Comparison of ENCODE assay signal across 9 mouse cellular contexts in the genomic region with DNA sequence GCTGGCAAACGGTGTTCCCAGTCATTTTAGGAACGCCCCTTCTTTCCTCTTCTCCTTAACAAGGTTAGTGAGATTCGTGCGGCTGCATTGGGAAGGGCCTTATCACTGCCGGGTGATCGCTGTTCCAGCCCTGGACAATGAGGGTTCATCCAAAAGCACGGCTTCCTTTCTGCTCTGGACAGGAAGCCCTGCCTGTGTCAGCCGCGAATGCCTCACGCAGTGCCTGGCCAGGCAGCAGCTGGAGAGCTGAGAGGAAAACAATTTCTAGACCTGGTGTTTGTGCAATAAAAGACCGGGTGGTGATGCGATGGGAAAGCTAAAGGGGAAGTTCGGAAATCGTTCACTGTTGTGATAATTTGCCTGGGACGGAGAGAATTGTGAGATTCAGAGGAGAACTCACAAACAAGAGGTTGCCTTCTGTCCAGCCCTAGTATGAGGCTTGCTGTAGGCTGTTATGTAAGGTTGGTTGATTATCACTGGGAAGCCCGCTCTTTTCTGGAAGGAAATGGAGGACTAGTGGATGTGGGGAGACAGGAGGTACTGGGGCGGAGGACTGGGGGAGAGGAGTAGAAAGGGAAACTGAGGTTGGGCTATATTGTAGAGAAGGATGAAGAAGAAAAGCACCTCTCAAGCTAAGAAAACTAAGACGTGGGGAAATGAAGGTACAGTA.
DNase-seq lines count a peak whose midpoint lies in the region; ATAC-seq and TF ChIP-seq lines count a peak whose summit lies in the region.
"Had no signal": no experiment of that assay in that cellular context is flagged by ENCODE, and none has a peak within 500 bp of the region (broad histone marks: within the 10 kb centered on the region; RNA-seq: fewer than 3 reads in every experiment).

No protein-coding gene starts in this region.

- no peaks in the 10 kb centered on the region for H3K9me3 ChIP-seq in heart, embryonic 10.5 days
- no peaks in the 10 kb centered on the region for H3K9me3 ChIP-seq in kidney, postnatal 0 days (replicated peaks; ENCODE audit: low read length)

- H3K36me3 ChIP-seq in heart, embryonic 10.5 days, result no peaks in the 10 kb centered on the region
- H3K36me3 ChIP-seq in kidney, postnatal 0 days (ENCODE audit: insufficient read depth, low read length), result no peaks in the 10 kb centered on the region

- peak overlapping the region; percentile 28; the same call in 1 of the 2 replicates for H3K4me2 ChIP-seq in kidney, postnatal 0 days (ENCODE audit: low read length)

- peak; percentile 45 for DNase-seq in gastrocnemius, adult 18-20 months (ENCODE audit: low spot score)
- DNase-seq in gastrocnemius, postnatal 4 days (ENCODE audit: low spot score in 2 of 2), result no peak
- no peak for DNase-seq in heart, embryonic 10.5 days (ENCODE audit: low spot score)
- DNase-seq in kidney, postnatal 0 days (ENCODE audit: low spot score), result peak; percentile 58
- DNase-seq in skeletal muscle tissue, adult 2 months (ENCODE audit: low read depth, low spot score), result peak; percentile 60
- no peak for DNase-seq in right cerebral cortex, postnatal 4 days
- DNase-seq: retina, postnatal 1 day had no signal

- 49% methylated on average over 18 of the region's 18 CpGs for WGBS in heart, embryonic 10.5 days
- WGBS in kidney, postnatal 0 days, result 52% methylated on average over 18 of the region's 18 CpGs

- no peak for ATAC-seq in kidney, postnatal 0 days (replicated peaks; ENCODE audit: low FRiP score, low read depth)
- ATAC-seq in megakaryocyte-erythroid progenitor cell, adult 5-6 weeks (replicated peaks; ENCODE audit: low FRiP score, low TSS enrichment, poor library complexity, severe bottlenecking), result no peak
- no peak for ATAC-seq in activated CD4-positive, CD25-positive, alpha-beta regulatory T cell, adult 4 months

- H3K27ac ChIP-seq in heart, embryonic 10.5 days, result peak overlapping the region; percentile 42
- peak overlapping the region; percentile 57 for H3K27ac ChIP-seq in kidney, postnatal 0 days

- TF ChIP-seq CTCF in kidney, postnatal 0 days (IDR thresholded peaks at IDR 0.05; ENCODE audit: low read depth), result no peak

- H3K4me1 ChIP-seq in heart, embryonic 10.5 days, result peaks cover 5% of the 10 kb centered on the region; the same call in 1 of the 2 replicates
- H3K4me1 ChIP-seq in kidney, postnatal 0 days (replicated peaks; ENCODE audit: insufficient read depth, low read length), result 0 out of 2 replicates have a peak, but pooled peaks cover 6% of the 10 kb centered on the region

- peak overlapping the region; percentile 38 for H3K4me3 ChIP-seq in heart, embryonic 10.5 days
- H3K4me3 ChIP-seq in kidney, postnatal 0 days (replicated peaks; ENCODE audit: low read depth, low read length), result no peak overlapping the region

- peaks cover 48% of the 10 kb centered on the region for H3K27me3 ChIP-seq in heart, embryonic 10.5 days (ENCODE audit: insufficient read depth, poor library complexity, severe bottlenecking)
- H3K27me3 ChIP-seq in kidney, postnatal 0 days (ENCODE audit: insufficient read depth, low read length), result no peaks in the 10 kb centered on the region

- H3K9ac ChIP-seq in kidney, postnatal 0 days (ENCODE audit: low read depth, low read length), result no peak overlapping the region

Comparison
In these comparisons a context has a peak if more than half of its experiments do, and no peak if none do; other contexts are left out.
1. DNase-seq: peak in gastrocnemius, adult 18-20 months (single experiment), kidney, postnatal 0 days (single experiment) and skeletal muscle tissue, adult 2 months (single experiment); none in gastrocnemius, postnatal 4 days (0 of 2), heart, embryonic 10.5 days (single experiment) and right cerebral cortex, postnatal 4 days (single experiment).